Mouse (Mus musculus) urinary bladder, postnatal 10 days (tissue): ENCODE data around the gene Elmo2.

Experiments
- DNase-seq: peaks from one replicate; pipeline ENCODE4 v3.0.0; 2022; ENCODE audit warnings: low spot score

Gene Elmo2

DNA sequence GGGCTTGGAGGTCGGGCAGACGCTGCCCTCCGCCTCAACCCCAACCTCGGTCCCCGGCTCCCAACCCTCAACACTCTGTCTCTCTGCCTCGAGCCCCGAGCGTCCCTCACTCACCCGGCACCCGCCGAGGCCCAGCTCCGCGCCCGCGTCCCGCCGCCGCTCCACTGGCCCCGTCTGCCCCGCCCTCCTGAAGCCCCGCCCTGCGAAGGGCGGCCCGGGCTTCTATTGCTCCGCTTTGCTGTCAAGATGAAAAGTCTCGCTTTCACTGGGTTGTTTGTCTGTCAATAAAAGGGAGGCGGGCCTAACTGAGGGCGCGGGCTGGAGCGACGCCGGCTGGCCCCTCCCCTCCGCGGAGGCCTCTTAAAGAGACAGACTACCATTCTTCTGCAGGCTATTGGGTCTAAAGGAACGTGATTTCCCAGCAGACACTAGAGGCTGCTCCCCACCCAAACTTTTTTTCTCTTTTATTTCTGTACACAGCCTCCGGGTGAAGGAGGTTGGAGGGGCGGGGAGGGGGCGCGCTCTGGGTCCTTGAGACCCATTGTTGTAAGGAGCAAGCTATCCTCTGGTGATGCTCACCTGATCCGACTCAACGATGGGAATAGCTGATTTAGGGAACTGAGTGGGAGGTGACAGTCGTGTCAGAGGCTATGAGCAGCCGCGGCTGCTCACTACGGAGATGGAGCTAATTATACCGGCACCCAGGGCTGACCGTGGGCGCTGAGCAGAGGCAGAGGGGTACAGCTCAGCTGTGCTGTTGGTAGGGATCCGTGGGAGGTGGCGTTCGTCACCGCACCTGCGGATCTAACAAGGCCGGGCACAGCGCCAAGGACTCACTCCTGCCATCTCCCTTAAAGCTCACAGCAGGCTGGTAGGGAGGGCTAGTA lies at the start of gene Elmo2:
Elmo2 (minus strand) TSS at position 176 of the 887 bp plus-strand sequence.
- DNase-seq = peak; percentile 81

DNA sequence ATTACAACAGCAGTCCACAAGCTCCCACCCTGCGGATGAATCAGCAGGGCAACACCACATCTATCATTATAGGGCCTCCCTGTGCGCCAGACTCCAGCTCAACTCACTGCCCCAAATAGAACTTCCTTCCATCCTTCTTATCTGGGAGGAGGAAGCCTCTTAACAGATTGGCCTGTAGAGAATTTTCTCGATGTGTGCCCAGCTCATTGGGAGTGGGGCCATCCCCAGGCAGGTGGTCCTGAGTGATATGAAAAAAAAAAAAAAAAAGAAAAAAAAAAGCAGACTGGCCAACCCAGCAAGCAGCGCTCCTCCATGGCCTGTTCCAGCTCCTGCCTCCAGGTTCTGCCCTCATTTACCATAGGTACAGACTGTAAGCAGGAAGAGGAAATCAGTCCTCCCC lies 49.7 kb upstream of the Elmo2 start:
- DNase-seq = no peak

- DNase-seq = no peak
These were observed 49.2 kb upstream of the Elmo2 start for GRCm38 (mm10) chr2:165375478-165375877.

- DNase-seq = no peak
These were observed 44.8 kb upstream of the Elmo2 start for GRCm38 (mm10) chr2:165371066-165371465.

DNA sequence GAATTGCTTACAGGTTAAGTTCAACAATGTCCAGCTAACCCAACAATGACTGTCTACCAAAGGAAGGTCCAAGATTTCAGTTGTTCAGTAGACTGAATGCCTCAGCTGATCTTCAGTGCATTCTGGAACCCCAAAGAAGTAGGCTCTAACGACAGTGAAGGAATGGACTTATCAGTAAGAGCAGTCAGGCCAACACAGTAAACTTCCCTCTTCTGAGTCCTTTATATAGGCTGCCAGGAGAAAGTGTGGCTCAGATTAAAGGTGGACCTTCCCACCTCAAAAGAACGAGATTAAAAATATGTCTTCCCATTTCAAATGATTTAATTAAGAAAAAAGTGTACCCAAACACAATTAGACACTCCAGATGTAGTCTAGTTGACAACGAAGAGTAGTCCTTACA lies 44.1 kb upstream of the Elmo2 start:
- no peak for DNase-seq

DNA sequence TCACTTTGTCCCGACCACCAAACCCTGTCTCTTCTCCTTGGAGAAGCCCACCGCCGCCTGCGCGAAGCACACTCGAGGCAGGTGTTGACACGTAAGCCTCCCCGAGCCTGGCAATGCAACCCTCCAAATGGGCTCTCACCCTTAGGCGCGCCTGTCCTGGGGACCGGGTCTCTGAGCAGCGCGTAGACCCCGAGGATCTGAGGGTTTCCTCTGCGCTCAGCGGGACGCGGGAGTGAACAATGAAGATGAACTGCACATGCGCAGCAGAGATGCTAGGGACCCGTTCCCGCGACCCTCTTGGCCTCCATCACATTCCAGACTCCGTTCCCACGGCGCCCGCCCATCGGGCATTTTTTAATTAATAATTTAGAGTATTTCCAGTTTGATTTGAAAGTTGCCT lies 42.2 kb upstream of the Elmo2 start, which contains the start of gene Zfp663:
Zfp663 (minus strand) TSS at position 234 of the 400 bp plus-strand sequence.
- DNase-seq = no peak

GRCm38 (mm10) chr2:165367868-165368439 lies 41.7 kb upstream of the Elmo2 start:
- DNase-seq = no peak

GRCm38 (mm10) chr2:165367047-165367520 lies 40.8 kb upstream of the Elmo2 start:
- DNase-seq = no peak

- DNase-seq = no peak
These were observed 38.2 kb upstream of the Elmo2 start for GRCm38 (mm10) chr2:165364334-165365091.

DNA sequence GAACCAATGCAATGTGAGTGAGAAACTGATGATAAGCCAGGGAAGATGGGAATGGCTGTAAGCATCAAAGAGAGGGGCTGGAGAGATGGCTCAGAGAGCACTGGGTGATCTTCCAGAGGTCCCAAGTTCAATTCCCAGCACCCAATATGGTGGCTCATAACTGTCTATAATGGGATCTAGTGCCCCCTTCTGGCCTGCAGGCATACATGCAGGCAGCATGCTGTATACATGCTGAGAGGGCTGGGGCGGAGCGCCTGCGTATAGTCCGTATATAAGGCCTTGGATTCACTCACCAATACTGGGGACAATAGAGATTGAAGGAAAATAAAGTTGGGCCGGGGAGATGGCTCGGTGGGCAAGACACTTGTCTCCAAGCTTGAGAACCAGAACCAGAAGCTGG lies 37.0 kb upstream of the Elmo2 start:
- no peak for DNase-seq

DNA sequence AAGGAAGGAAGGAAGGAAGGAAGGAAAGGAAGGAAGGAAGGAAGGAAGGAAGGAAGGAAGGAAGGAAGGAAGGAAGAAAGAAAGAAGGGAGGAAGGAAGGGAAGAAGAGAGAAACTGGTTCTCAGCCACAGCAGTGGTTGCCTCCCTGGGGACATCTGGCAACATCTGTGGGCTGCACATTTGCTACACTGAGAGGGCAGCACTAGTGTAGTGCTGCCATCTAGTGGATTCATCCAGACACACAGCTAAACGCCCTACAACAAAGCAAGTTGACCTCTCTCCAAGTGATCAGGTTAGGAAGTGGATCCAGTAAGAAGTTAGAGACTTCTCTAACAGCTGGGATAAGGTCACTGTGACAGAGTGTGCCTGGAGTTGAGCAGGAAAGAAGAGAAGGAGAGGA lies 34.6 kb upstream of the Elmo2 start:
- no peak for DNase-seq

GRCm38 (mm10) chr2:165351828-165352513 lies 25.7 kb upstream of the Elmo2 start:
- no peak for DNase-seq

- no peak for DNase-seq
These were observed 23.2 kb upstream of the Elmo2 start for GRCm38 (mm10) chr2:165349466-165349865.

- no peak for DNase-seq
These were observed 19.9 kb upstream of the Elmo2 start for GRCm38 (mm10) chr2:165346180-165346579.

DNA sequence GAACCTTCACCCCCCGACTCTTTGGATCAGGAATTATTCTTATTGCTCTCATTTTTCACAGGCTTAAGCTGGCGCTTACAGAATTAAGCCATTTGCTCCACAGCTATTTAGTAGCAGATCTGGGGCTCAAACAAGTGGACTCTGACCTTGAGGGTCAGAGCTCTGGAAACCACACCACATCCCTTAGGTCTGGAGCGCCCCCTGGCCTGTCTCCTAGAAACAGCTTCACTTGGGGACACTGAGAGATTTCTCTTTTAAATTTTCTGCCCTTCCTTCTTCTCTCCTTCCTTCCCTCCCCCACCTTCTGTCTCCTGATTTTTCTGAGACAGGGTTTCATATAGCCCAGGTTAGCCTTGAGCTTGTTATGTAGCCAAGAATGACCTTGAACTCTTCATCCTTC lies 10.9 kb upstream of the Elmo2 start:
- DNase-seq = no peak

DNA sequence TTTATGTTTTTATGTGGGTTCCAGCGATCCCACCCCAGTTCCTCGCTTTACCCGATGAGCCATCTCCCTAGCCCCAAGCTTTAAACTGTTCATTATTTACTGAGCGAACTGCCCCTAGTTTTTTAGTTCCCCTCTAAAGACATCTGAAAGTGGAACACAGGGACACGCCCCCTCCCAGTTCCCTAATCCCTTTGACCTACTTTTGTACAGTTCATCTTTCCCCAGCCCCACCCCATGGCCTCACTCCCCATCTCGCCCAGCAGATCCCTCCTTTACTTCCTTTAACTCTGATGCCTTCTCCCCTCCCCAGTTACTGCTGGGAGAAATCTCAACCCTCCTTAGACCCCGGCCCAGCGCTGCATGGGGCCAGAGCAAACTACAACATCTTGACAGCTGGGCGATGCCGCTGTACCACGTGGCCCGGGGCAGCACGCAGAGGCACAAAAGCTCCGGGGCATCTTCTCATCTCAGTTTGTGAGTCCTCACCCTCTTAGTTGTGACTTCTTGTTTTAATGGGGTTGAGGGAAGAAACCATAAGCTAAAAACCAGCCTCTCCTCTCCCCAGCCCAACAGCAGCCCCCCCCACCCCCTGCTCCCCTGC lies 6.4 kb upstream of the Elmo2 start:
- no peak for DNase-seq

DNA sequence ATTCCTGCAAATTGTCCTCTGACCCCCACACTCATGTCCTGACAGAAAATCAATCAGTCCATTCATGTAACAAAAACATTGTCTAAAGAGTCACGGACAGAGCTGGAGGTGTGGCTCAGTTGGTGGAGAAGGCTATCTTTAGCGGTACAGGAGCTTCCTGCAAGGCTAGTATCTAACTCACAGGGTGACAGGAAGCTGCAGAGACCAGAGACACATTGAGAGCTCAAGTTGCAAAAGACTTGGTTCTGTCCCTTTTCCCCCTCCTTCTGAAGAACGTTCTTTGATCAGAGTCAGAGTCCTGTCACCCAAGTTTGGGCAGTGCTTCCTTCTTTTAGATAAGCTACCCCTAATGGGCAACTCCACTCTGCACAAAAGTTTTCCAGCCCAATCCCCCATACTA lies 3.4 kb upstream of the Elmo2 start:
- DNase-seq = no peak

DNA sequence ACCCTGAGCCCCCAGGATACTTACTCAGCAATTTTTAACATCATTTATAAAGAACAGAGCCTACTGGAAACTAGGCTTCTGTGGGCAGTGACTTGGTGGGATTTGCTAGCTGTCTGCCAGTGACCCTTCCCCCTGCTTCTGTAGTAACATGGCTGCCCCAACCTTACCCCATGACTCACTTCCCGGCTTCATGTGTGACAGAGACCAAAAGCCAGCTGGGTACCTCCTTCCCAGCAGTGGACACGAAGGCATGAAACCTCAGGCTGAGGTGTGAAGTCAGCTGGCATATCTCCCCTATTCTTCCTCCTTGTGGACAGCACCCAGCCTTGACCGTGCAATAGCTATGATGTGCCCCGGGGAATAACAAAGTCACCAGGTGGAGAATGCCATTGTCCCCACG lies 2.5 kb upstream of the Elmo2 start:
- no peak for DNase-seq

DNA sequence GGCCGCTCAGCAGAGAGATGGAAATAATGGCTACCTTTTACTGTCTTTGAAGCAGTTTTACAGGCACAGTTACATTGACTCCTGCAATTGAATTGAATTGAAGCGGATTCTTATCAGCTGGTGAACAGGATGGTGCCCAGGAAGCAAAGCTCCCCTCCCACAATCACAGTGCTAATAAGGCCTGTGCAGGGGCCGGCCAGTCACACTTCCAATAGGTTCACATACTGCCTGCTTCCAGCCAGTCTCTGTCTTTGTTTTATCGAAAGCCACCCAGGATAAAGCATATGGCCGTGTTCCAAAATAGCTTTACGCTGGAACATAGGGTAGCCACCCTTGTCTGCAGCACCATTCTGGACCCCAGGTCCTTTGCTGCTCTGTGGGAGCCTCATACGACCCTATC lies 1.1 kb upstream of the Elmo2 start:
- no peak for DNase-seq

DNA sequence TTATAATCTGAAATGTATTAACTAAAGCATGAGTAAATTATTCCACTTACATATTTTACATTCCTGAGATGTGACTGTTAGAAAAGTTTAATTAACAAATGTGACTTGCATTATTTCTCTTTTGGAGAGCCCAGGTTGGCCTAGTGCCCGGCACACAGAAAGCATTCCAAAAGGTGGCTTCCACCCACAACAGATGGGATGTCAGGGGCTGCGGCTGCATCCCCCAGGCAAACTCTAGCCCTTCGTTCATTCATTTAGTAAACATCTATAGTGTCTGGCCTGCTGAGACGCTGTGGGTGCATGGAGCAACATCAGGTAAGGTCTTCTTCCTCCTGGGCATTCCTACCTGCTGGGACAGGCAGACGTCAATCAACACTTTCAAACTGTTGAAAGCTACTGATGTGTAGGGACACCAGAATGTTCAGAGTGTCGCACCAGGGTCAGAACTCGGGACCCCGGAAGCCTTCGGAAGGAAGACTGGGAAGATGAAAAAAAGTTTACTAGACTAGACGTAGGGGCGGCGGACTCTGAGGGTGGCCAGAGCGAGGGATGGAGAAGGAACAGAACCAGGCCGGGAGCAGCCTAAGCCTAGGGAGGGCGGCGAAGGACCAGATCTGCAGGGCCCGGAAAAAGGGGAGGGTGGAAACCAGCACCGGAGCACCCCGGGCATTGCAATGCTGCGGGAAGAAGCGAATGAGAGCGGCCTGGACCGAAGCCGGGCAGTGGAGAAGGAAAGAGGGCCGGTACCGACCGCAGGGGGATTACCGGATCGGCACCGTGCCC lies 567 bp downstream of the Elmo2 start:
- no peak for DNase-seq

DNA sequence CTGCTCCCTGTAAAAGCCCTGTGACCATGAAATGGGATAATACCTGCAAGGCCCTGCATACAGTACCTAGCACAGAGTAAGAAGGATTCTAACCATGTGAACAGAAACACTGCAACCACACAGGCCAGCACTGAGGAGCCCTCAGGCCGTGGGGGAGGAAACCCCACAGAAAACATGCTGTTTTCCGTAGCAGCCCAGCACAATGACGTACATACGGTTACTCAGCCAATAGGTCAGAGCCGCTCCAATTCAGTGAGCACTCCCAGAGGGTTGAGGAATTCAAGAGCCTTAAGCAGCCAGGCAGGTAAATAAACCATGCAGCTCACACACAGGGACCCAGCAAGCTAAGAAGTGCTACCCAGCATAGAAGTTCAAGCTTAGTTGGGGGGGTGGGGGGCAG lies 2.4 kb downstream of the Elmo2 start:
- no peak for DNase-seq
